Mouse (Mus musculus): ENCODE data around the gene 6030498E09Rik. TPM values are rescaled to one million over a fixed set of nuclear protein-coding genes. Genes with fewer than 3 reads are reported as not detected.

Gene 6030498E09Rik
- polyA plus RNA-seq, 1 experiment from 2014 or later, result not detected

DNA sequence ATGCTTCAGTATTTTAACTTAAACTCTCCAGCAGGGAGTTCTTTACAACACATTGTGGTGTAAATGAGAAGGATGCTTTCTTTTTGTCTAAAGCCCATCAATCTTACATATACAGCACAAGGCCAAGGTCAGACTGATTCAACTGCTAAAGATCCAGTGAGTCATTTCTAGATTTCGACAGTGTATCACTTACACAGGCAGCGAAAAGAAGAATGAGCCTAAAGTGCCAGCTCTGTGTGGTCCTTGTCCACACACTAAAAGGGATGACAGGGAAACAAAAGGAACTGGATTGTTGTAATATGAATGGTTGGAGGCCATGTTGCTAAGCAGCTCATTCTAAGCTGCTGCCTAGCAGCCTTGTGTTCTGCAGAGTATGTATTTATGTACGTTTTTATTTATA, 41.5 kb downstream of the 6030498E09Rik start:
- Histone ChIP-seq H3K4me1 (ENCODE audit: control insufficient read depth, insufficient read depth, low read length) (no peaks in the 10 kb centered on the region), H3K9ac (replicated peaks; ENCODE audit: low read depth, low read length) (no peak overlapping the region), H3K27me3 (ENCODE audit: control insufficient read depth, insufficient read depth, low read length) (no peaks in the 10 kb centered on the region), H3K9me3 (ENCODE audit: control insufficient read depth, low read depth, low read length) (no peaks in the 10 kb centered on the region), H3K4me2 (replicated peaks; ENCODE audit: low read depth, low read length) (no peak overlapping the region), H3K4me3 (ENCODE audit: low read depth, low read length) (no peak overlapping the region), H3K27ac (ENCODE audit: low read length) (no peak overlapping the region), H3K36me3 (ENCODE audit: control insufficient read depth, insufficient read depth, low read length) (no peaks in the 10 kb centered on the region)
- no peak for ATAC-seq (ENCODE audit: insufficient number of reproducible peaks, insufficient read depth, low FRiP score, low read depth)
- WGBS, result 66% methylated on average over 3 of the region's 3 CpGs

DNA sequence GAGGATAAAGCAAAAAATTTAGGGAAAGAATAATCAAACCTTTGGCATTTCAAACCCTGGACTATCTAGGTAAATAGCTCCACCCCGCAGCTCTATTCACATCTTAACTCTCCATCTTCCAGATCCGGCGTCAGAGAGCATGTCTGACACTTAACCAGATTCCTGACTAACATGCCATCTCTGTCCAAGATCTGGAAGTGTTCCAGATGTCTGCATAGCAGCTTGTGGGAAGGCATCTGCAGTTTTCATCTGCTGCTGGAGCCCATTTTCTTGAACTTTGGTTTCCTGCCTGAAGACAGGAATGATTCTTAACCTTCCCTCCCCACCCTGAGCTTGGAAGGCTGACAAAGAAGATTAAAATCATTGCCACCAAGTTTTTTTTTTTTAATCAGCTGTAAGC, 44.4 kb downstream of the 6030498E09Rik start:
- H3K9ac ChIP-seq (replicated peaks; ENCODE audit: low read depth, low read length), result no peak overlapping the region
- 47% methylated on average over 3 of the region's 3 CpGs for WGBS
- H3K36me3 ChIP-seq (ENCODE audit: control insufficient read depth, insufficient read depth, low read length), result no peaks in the 10 kb centered on the region
- H3K27me3 ChIP-seq (ENCODE audit: control insufficient read depth, insufficient read depth, low read length), result no peaks in the 10 kb centered on the region
- no peaks in the 10 kb centered on the region for H3K4me1 ChIP-seq (ENCODE audit: control insufficient read depth, insufficient read depth, low read length)
- no peak overlapping the region for H3K27ac ChIP-seq (ENCODE audit: low read length)
- H3K9me3 ChIP-seq (ENCODE audit: control insufficient read depth, low read depth, low read length), result no peaks in the 10 kb centered on the region
- H3K4me3 ChIP-seq (ENCODE audit: low read depth, low read length), result no peak overlapping the region
- no peak overlapping the region for H3K4me2 ChIP-seq (replicated peaks; ENCODE audit: low read depth, low read length)
- no peak for ATAC-seq (ENCODE audit: insufficient number of reproducible peaks, insufficient read depth, low FRiP score, low read depth)

DNA sequence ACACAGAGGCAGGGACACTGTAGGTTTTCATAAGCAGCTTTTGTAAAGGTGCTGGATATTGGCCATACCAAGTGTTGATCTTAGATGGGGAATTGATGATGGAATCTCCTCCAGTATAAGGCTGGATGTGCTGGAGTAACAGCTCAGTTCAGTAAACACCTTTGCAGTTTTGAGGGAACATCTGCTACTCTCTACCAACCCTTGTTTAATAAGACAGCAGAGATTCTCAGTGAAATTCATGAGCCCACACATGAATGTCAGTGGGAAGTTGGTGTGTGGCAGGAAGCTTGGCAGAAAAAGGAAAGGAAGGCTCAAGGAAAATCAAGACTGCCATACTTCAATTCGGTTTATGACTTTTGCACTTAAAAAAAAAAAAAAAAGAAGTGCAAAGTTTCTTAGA, 186.1 kb downstream of the 6030498E09Rik start:
- Histone ChIP-seq H3K27me3 (ENCODE audit: control insufficient read depth, insufficient read depth, low read length) (no peaks in the 10 kb centered on the region), H3K27ac (ENCODE audit: low read length) (no peak overlapping the region), H3K4me2 (replicated peaks; ENCODE audit: low read depth, low read length) (no peak overlapping the region), H3K9ac (replicated peaks; ENCODE audit: low read depth, low read length) (no peak overlapping the region), H3K4me3 (ENCODE audit: low read depth, low read length) (no peak overlapping the region), H3K36me3 (ENCODE audit: control insufficient read depth, insufficient read depth, low read length) (no peaks in the 10 kb centered on the region), H3K9me3 (ENCODE audit: control insufficient read depth, low read depth, low read length) (no peaks in the 10 kb centered on the region), H3K4me1 (ENCODE audit: control insufficient read depth, insufficient read depth, low read length) (no peaks in the 10 kb centered on the region)
- no peak for ATAC-seq (ENCODE audit: insufficient number of reproducible peaks, insufficient read depth, low FRiP score, low read depth)
- 67% methylated on average over 1 of the region's 1 CpGs for WGBS

DNA sequence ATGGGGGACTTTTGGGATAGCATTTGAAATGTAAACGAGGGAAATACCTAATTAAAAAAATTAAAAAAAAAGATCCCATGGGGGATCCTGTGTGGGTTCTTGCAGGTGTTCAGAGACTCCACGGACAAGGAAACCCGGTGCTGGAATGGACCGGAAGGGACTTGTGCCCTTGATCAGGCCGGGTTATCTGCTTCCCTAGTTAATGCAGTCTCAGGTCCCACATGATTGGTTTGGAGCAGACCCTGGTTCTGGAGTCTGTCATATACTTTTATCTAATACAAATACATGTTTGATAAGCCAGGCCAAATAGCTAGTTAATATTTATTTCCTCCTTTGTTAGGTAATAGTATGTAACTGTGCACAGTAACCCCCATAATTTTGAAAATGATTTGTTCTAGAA, 223.8 kb downstream of the 6030498E09Rik start:
- H3K27ac ChIP-seq (ENCODE audit: low read length), result no peak overlapping the region
- WGBS, result 82% methylated on average over 5 of the region's 5 CpGs
- H3K4me2 ChIP-seq (replicated peaks; ENCODE audit: low read depth, low read length), result no peak overlapping the region
- no peaks in the 10 kb centered on the region for H3K27me3 ChIP-seq (ENCODE audit: control insufficient read depth, insufficient read depth, low read length)
- ATAC-seq (ENCODE audit: insufficient number of reproducible peaks, insufficient read depth, low FRiP score, low read depth), result no peak
- no peaks in the 10 kb centered on the region for H3K4me1 ChIP-seq (ENCODE audit: control insufficient read depth, insufficient read depth, low read length)
- no peaks in the 10 kb centered on the region for H3K9me3 ChIP-seq (ENCODE audit: control insufficient read depth, low read depth, low read length)
- H3K4me3 ChIP-seq (ENCODE audit: low read depth, low read length), result no peak overlapping the region
- H3K36me3 ChIP-seq (ENCODE audit: control insufficient read depth, insufficient read depth, low read length), result no peaks in the 10 kb centered on the region
- H3K9ac ChIP-seq (replicated peaks; ENCODE audit: low read depth, low read length), result no peak overlapping the region

Small RNA genes within 50 kb of the gene (microRNA-seq; reads per million reads assigned to microRNA genes)
- not detected for gene Gm25642

Other genes with a start within 250 kb of the 6030498E09Rik start
- gene Cul4b, start 196.5 kb upstream of the 6030498E09Rik start, polyA plus RNA-seq (2014; fragmentation: Nextera tagmentation; extraction: Ambion mirVana), result 37.3 and 38.5 TPM in 2 replicates
- gene Mcts1, start 172.1 kb upstream of the 6030498E09Rik start, polyA plus RNA-seq (2014; fragmentation: Nextera tagmentation; extraction: Ambion mirVana), result 94.3 and 95.9 TPM in 2 replicates
- 31.9 and 37.5 TPM in 2 replicates for gene C1galt1c1, start 137.6 kb upstream of the 6030498E09Rik start, polyA plus RNA-seq (2014; fragmentation: Nextera tagmentation; extraction: Ambion mirVana)

Measured in stomach, embryonic 14.5 days (tissue).